Mouse (Mus musculus): Measurements from ENCODE around the gene Atoh8. TPM values are rescaled to one million over a fixed set of nuclear protein-coding genes. Genes with fewer than 3 reads are reported as not detected.
A peak's percentile ranks its signal among the peaks of the same experiment; 100 is the strongest.

Atoh8 gene
- polyA plus RNA-seq, 1 experiment from 2014 or later = 15.9 TPM

DNA sequence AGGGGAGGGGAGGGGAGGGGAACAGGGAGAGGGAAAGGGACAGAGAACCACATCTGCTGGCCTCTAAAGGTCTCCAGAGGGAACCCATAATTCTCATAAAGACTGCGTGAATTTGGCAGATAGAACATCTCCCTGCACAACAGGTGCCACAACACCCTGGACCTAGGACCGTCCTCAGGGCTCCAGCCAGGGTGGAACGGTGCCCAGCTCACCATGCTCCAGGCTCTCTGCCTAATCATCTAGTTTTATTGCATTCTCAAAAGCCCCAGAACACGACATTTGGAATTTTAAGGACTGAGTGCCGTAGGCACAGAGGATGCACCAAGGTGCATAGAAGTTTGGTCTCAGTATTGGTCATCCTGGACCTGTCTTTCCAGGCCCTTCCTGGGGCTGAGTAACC, 34.9 kb upstream of the Atoh8 start:
- H3K9me3 ChIP-seq = no peaks in the 10 kb centered on the region
- WGBS = 87% methylated on average over 5 of the region's 5 CpGs
- peaks cover 9% of the 10 kb centered on the region for H3K27me3 ChIP-seq (ENCODE audit: insufficient read depth, poor library complexity, severe bottlenecking)
- no peak for DNase-seq (ENCODE audit: low spot score)
- H3K36me3 ChIP-seq = no peaks in the 10 kb centered on the region
- no peak overlapping the region for H3K27ac ChIP-seq
- no peak overlapping the region for H3K4me3 ChIP-seq
- H3K4me1 ChIP-seq (replicated peaks) = peaks cover 13% of the 10 kb centered on the region

DNA sequence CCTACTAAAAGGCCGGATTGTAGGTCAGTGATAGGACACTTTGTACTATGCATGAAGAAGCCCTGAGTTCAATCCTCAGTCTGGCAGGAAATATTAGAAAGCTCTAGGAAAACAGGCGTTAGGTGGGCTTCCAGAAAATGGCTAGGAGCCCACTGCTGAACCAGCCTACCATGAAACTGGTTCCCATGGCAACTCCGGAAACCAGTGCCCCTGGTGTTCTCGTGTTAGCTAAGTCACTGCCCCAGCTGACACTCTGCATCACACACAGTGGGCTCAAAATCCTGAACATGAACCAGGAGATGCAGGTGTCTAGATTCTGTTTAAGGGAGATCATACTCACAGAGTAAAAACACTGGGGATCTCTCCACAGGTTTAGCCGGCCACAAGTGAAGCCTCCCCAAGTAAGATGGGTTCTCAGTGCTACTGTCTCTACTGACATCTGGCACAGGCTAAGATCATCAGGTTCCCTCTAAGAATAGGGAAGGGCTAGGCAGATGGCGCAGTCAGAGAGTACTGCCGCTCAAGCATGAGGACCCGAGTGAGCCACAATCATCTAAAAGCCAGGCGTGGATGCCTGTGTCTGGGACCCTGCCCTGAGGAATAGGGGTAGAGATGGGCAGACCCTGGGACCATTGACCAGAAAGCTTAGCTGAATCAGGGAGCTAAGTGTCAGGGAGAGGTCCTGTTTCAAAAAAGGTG, 32.9 kb upstream of the Atoh8 start:
- peaks cover 9% of the 10 kb centered on the region for H3K27me3 ChIP-seq (ENCODE audit: insufficient read depth, poor library complexity, severe bottlenecking)
- H3K27ac ChIP-seq = no peak overlapping the region
- no peak for DNase-seq (ENCODE audit: low spot score)
- peaks cover 12% of the 10 kb centered on the region for H3K4me1 ChIP-seq (replicated peaks)
- WGBS = 73% methylated on average over 9 of the region's 9 CpGs
- no peaks in the 10 kb centered on the region for H3K9me3 ChIP-seq
- no peak overlapping the region for H3K4me3 ChIP-seq
- H3K36me3 ChIP-seq = no peaks in the 10 kb centered on the region

DNA sequence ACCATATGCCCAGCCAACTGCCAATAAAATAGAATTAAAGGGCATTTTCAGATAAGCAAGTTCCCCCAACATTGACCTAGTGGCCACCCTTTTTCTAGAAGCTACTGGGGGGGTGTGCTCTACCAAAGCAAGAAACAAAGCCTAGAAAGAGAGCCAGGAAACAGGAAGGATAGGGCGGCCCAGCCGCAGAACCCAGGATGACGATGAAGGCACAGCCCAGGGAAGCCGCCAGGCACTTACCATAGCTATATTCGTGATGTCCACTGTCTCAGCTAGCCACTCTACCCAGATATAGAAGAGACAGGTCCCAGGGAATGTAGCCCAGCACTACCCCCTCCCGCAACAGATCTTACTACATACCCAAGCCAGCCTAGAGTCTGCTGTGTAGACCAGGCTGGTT, 30.3 kb upstream of the Atoh8 start:
- no peak for DNase-seq (ENCODE audit: low spot score)
- Histone ChIP-seq H3K9me3 (no peaks in the 10 kb centered on the region), H3K36me3 (no peaks in the 10 kb centered on the region), H3K27me3 (ENCODE audit: insufficient read depth, poor library complexity, severe bottlenecking) (peaks cover 12% of the 10 kb centered on the region), H3K27ac (no peak overlapping the region), H3K4me1 (replicated peaks) (peaks cover 10% of the 10 kb centered on the region), H3K4me3 (no peak overlapping the region)
- WGBS = 86% methylated on average over 6 of the region's 6 CpGs

DNA sequence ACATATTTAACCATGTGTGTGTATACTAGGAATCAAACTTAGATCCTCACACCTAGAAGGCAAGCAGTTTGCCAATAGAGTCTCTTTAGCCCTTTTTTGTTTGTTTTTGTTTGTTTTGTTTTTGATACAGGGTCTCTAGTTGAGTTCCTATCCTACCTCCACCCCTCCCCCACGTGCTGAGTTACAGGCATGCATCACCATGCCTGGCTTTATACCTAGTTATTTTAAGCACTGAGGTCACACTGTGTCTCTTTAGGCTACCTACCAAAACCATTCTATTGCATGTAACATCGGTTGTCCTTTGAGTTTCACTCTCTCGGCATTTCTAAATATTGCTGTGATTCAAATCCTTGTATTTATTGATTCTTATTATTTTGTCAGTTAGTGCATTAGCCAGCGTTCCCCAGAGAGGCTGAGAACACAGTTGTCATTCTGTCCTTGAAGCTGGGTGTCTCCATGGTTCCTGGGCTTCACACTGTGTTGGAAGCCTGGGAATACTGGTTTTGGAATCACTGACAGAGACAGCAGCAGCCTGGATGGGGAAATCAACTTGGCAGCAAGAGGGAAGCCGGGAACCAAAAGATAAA, 28.4 kb upstream of the Atoh8 start:
- DNase-seq (ENCODE audit: low spot score) = no peak
- WGBS = 72% methylated on average over 5 of the region's 5 CpGs
- H3K27ac ChIP-seq = no peak overlapping the region
- no peaks in the 10 kb centered on the region for H3K9me3 ChIP-seq
- H3K36me3 ChIP-seq = no peaks in the 10 kb centered on the region
- no peak overlapping the region for H3K4me3 ChIP-seq
- peaks cover 12% of the 10 kb centered on the region for H3K27me3 ChIP-seq (ENCODE audit: insufficient read depth, poor library complexity, severe bottlenecking)
- H3K4me1 ChIP-seq (replicated peaks) = peaks cover 10% of the 10 kb centered on the region

DNA sequence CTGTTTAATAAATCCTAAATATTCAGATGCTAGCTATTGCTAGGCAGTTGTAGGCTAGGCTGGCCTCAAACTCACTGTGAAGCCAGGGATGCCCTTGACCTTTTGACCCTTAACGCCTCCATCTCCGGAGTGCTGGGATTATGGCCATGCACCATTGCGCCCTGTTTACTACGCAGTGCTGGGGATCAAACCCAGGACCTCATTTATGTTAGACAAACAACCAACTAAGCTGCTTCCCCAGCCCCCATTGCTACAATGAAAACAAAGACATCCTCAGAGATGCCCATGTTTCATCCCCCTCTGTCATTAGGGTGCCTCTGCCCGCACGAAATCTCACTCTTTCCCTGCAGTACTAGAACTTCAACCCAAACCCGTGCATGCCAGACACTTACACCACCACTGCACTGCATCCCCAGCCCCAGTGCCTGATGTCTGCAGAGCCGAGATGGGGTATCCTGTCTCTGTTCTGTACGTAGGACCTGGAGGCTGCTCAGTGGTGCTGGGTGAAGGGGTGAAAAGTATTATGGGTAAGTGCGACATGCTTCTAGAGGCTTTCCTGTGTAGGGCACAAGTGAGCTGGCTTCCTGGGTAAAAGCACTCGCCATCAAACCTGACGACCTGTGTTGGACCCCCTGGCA, 26.4 kb upstream of the Atoh8 start:
- WGBS = 83% methylated on average over 12 of the region's 12 CpGs
- Histone ChIP-seq H3K27me3 (ENCODE audit: insufficient read depth, poor library complexity, severe bottlenecking) (peaks cover 12% of the 10 kb centered on the region), H3K36me3 (no peaks in the 10 kb centered on the region), H3K9me3 (no peaks in the 10 kb centered on the region), H3K4me1 (replicated peaks) (no peaks in the 10 kb centered on the region), H3K27ac (no peak overlapping the region), H3K4me3 (no peak overlapping the region)
- no peak for DNase-seq (ENCODE audit: low spot score)

DNA sequence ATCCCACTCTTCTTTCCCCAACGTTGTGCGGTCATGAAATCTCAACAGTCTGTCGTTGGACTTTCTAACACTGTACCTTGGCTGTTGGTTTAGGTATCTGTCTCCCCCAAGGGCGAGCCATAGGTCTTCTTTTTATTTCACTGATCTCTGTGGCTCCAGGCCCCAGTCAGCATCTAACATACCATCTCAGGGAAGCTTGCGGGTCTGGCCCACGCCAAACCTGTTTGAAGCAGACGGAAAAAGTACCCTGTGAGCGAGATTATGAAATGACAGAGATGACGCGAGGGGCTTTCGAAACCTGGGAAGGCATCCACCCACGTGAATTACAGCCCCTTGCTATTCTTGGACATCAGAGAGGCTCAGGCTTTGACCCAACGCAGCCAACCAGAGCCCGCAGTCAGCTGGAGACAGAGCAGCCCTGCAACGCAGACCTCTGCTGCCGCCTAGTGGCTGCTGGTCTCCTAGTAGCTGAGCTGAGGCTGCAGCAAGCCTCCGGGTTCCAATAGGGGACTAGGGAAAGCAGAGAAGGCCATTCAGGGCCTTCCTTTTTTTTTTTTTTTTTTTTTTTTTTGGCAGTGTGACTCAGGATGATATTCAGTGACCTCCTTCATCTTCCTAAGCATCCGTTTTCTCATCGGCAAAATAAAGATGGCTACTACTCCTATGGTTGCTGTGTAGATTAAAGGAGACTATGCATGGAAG, 25.8 kb upstream of the Atoh8 start:
- WGBS = 30% methylated on average over 19 of the region's 19 CpGs
- peak; percentile 90 for DNase-seq (ENCODE audit: low spot score)
- Histone ChIP-seq H3K27me3 (ENCODE audit: insufficient read depth, poor library complexity, severe bottlenecking) (peaks cover 6% of the 10 kb centered on the region), H3K36me3 (no peaks in the 10 kb centered on the region), H3K9me3 (no peaks in the 10 kb centered on the region), H3K4me1 (replicated peaks) (no peaks in the 10 kb centered on the region), H3K27ac (no peak overlapping the region), H3K4me3 (no peak overlapping the region)

- WGBS = 79% methylated on average over 7 of the region's 7 CpGs
- no peak overlapping the region for H3K27ac ChIP-seq
- H3K27me3 ChIP-seq (ENCODE audit: insufficient read depth, poor library complexity, severe bottlenecking) = peaks cover 4% of the 10 kb centered on the region; the same call in 1 of the 2 replicates
- no peak for DNase-seq (ENCODE audit: low spot score)
- H3K9me3 ChIP-seq = no peaks in the 10 kb centered on the region
- H3K36me3 ChIP-seq = no peaks in the 10 kb centered on the region
- no peak overlapping the region for H3K4me3 ChIP-seq
- H3K4me1 ChIP-seq (replicated peaks) = peaks cover 10% of the 10 kb centered on the region
These were observed 24.1 kb upstream of the Atoh8 start for GRCm38 (mm10) chr6:72259474-72259873.

- Histone ChIP-seq H3K36me3 (no peaks in the 10 kb centered on the region), H3K4me3 (no peak overlapping the region), H3K27me3 (ENCODE audit: insufficient read depth, poor library complexity, severe bottlenecking) (no peaks in the 10 kb centered on the region; the same call in 1 of the 2 replicates), H3K27ac (0 out of 2 replicates have a peak overlapping the region, but pooled peaks have one; percentile 31), H3K4me1 (replicated peaks) (peaks cover 19% of the 10 kb centered on the region), H3K9me3 (no peaks in the 10 kb centered on the region)
- DNase-seq (ENCODE audit: low spot score) = no peak
- 70% methylated on average over 6 of the region's 6 CpGs for WGBS
These were observed 19.9 kb upstream of the Atoh8 start for GRCm38 (mm10) chr6:72255294-72255693.

- Histone ChIP-seq H3K4me3 (no peak overlapping the region), H3K27me3 (ENCODE audit: insufficient read depth, poor library complexity, severe bottlenecking) (no peaks in the 10 kb centered on the region), H3K9me3 (no peaks in the 10 kb centered on the region), H3K36me3 (no peaks in the 10 kb centered on the region), H3K4me1 (replicated peaks) (peaks cover 19% of the 10 kb centered on the region), H3K27ac (peak overlapping the region; percentile 31)
- 59% methylated on average over 10 of the region's 10 CpGs for whole genome bisulfite sequencing
- no peak for DNase-seq (ENCODE audit: low spot score)
These were observed 19.3 kb upstream of the Atoh8 start for GRCm38 (mm10) chr6:72254588-72255075.

DNA sequence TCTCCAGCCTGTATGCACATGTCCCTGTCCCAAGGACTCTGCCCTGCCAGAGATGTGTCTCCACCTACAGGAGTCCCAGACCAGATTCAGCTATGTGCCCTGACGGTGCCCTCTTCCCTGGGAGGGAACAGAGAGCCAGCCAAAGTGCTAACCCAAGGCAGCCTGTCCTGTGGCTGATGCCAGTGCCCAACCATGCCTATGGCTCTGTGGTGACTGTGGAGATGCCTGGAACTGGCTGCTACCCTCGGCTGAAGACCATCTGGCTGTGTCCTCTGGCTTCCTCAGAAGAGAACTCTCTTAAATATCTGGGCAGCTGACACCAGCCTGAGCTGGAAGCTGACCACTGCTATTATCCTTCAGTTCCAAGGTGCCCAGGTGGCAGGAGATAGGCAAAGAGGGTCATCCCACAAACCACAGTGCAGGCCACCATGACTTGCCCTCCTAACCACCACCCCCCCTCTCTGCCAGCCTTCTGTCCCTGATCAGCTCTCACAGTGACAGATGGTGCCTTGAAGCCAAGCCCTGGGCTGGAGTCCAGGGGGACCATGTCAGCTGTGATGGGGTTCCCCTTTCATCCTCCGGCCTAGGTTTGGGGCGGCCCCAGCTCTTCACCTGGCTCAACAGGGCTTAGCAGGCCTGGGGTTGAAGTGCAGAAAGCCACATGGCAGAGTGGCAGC, 18.7 kb upstream of the Atoh8 start:
- H3K4me1 ChIP-seq (replicated peaks) = peaks cover 19% of the 10 kb centered on the region
- no peaks in the 10 kb centered on the region for H3K9me3 ChIP-seq
- no peaks in the 10 kb centered on the region for H3K36me3 ChIP-seq
- peak overlapping the region; percentile 31 for H3K27ac ChIP-seq
- no peaks in the 10 kb centered on the region for H3K27me3 ChIP-seq (ENCODE audit: insufficient read depth, poor library complexity, severe bottlenecking)
- no peak overlapping the region for H3K4me3 ChIP-seq
- WGBS = 84% methylated on average over 4 of the region's 4 CpGs
- no peak for DNase-seq (ENCODE audit: low spot score)

DNA sequence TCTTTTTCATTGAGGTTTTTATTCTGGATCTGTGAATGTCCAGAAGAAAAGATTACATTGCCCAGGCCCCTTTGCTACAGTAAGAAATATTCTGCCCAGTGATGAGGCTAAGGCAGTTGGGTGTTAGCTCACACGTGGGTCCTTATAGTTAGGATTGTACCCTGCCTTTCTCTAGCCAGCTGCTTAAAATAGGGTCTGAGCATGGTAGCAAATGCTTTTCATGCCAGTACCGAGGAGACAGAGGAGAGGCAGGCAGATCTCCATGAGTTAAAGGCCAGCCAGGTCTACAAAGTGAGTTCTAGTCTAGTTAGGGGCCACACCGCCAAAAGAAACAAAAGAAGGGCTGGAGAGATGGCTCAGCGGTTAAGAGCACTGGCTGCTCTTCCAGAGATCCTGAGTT, 17.8 kb upstream of the Atoh8 start:
- WGBS = 80% methylated on average over 4 of the region's 4 CpGs
- Histone ChIP-seq H3K36me3 (no peaks in the 10 kb centered on the region), H3K4me3 (no peak overlapping the region), H3K27me3 (ENCODE audit: insufficient read depth, poor library complexity, severe bottlenecking) (no peaks in the 10 kb centered on the region), H3K27ac (no peak overlapping the region), H3K4me1 (replicated peaks) (peaks cover 19% of the 10 kb centered on the region), H3K9me3 (no peaks in the 10 kb centered on the region)
- DNase-seq (ENCODE audit: low spot score) = no peak

DNA sequence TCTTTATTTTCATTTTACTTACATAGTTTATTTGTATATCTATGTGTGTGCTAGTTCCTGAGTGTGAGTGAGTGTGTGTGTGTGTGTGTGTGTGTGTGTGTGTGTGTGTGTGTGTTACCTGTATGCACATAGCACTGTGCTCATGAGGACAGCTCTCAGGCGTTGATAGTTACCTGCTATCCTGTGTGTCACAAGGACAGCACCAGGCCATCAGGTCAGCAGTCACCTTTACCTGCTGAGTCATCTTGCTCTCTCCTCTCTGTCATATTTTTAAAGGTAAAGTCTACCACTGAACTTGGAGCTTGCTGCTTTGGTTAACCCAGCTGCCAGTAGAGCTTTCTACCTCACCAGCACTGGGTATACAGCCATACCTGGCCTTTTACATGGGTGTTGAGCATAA, 17.1 kb upstream of the Atoh8 start:
- DNase-seq (ENCODE audit: low spot score) = no peak
- H3K4me1 ChIP-seq (replicated peaks) = peaks cover 19% of the 10 kb centered on the region
- H3K9me3 ChIP-seq = no peaks in the 10 kb centered on the region
- no peak overlapping the region for H3K27ac ChIP-seq
- no peak overlapping the region for H3K4me3 ChIP-seq
- no peaks in the 10 kb centered on the region for H3K36me3 ChIP-seq
- WGBS = 83% methylated on average over 1 of the region's 1 CpGs
- H3K27me3 ChIP-seq (ENCODE audit: insufficient read depth, poor library complexity, severe bottlenecking) = no peaks in the 10 kb centered on the region

Data from hindbrain, embryonic 10.5 days (tissue).